Mouse (Mus musculus) retina, adult 2 months (tissue): Measurements from ENCODE around the gene Chn2.

ENCODE experiments used
- DNase-seq: peaks from one replicate; pipeline ENCODE4 v3.0.0-alpha.2; 2012; ENCODE audit warnings: low read depth, low spot score

Chn2 gene

GRCm38 (mm10) chr6:54200031-54200722, 160.8 kb downstream of the Chn2 start:
- no peak for DNase-seq

- no peak for DNase-seq
These were observed 163.1 kb downstream of the Chn2 start for GRCm38 (mm10) chr6:54202311-54203020.

GRCm38 (mm10) chr6:54203316-54203715, 164.0 kb downstream of the Chn2 start:
- no peak for DNase-seq

GRCm38 (mm10) chr6:54203926-54204325, 164.6 kb downstream of the Chn2 start:
- DNase-seq, result no peak

GRCm38 (mm10) chr6:54204931-54205330, 165.6 kb downstream of the Chn2 start:
- no peak for DNase-seq

GRCm38 (mm10) chr6:54205471-54205870, 166.1 kb downstream of the Chn2 start:
- no peak for DNase-seq

GRCm38 (mm10) chr6:54206221-54206738, 166.9 kb downstream of the Chn2 start:
- no peak for DNase-seq

- DNase-seq, result no peak
These were observed 169.4 kb downstream of the Chn2 start for GRCm38 (mm10) chr6:54208786-54209185.

GRCm38 (mm10) chr6:54210971-54211370, 171.6 kb downstream of the Chn2 start:
- no peak for DNase-seq

GRCm38 (mm10) chr6:54211939-54212338, 172.6 kb downstream of the Chn2 start:
- no peak for DNase-seq

GRCm38 (mm10) chr6:54213743-54214142, 174.4 kb downstream of the Chn2 start:
- DNase-seq, result no peak

GRCm38 (mm10) chr6:54215636-54216035, 176.3 kb downstream of the Chn2 start:
- DNase-seq, result no peak

- DNase-seq, result no peak
These were observed 177.2 kb downstream of the Chn2 start for GRCm38 (mm10) chr6:54216512-54216911.

- DNase-seq, result no peak
These were observed 180.8 kb downstream of the Chn2 start for GRCm38 (mm10) chr6:54220124-54220523.

GRCm38 (mm10) chr6:54223529-54223928, 184.2 kb downstream of the Chn2 start:
- DNase-seq, result no peak

GRCm38 (mm10) chr6:54224325-54224724, 185.0 kb downstream of the Chn2 start:
- no peak for DNase-seq

GRCm38 (mm10) chr6:54225327-54225726, 186.0 kb downstream of the Chn2 start:
- DNase-seq, result no peak

- DNase-seq, result no peak
These were observed 187.7 kb downstream of the Chn2 start for GRCm38 (mm10) chr6:54227061-54227460.

- DNase-seq, result no peak
These were observed 189.1 kb downstream of the Chn2 start for GRCm38 (mm10) chr6:54228421-54228820.

GRCm38 (mm10) chr6:54228874-54229273, 189.5 kb downstream of the Chn2 start:
- DNase-seq, result peak; percentile 28

- no peak for DNase-seq
These were observed 192.6 kb downstream of the Chn2 start for GRCm38 (mm10) chr6:54231769-54232558.

- DNase-seq, result no peak
These were observed 197.1 kb downstream of the Chn2 start for GRCm38 (mm10) chr6:54236441-54236840.
